Mouse (Mus musculus) right cerebral cortex, postnatal 14 days (tissue): ENCODE measurements around the gene Pax9.

ENCODE experiments used
- DNase-seq: peaks from one replicate; pipeline ENCODE4 v3.0.0; 2022

The Pax9 gene

DNA sequence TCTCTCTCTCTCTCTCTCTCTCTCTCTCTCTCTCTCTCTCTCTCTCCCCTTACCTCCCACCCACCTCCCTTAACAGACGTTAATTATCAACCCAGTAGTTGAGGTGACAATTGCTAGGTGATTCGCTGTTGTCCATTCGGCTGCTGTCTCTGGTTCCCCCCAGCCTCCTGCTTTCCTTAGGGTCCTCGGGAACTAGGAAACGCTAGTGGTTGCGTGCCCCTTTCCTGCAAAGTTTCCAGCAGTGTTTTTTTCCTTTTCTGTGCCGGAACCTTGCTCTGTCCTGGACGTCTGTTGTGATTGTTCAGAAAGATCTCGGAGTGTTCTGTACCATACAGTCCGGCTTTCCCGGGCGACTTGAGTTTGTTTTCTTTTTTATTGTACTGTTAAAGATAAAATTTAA, 6.2 kb downstream of the Pax9 start:
- no peak for DNase-seq

DNA sequence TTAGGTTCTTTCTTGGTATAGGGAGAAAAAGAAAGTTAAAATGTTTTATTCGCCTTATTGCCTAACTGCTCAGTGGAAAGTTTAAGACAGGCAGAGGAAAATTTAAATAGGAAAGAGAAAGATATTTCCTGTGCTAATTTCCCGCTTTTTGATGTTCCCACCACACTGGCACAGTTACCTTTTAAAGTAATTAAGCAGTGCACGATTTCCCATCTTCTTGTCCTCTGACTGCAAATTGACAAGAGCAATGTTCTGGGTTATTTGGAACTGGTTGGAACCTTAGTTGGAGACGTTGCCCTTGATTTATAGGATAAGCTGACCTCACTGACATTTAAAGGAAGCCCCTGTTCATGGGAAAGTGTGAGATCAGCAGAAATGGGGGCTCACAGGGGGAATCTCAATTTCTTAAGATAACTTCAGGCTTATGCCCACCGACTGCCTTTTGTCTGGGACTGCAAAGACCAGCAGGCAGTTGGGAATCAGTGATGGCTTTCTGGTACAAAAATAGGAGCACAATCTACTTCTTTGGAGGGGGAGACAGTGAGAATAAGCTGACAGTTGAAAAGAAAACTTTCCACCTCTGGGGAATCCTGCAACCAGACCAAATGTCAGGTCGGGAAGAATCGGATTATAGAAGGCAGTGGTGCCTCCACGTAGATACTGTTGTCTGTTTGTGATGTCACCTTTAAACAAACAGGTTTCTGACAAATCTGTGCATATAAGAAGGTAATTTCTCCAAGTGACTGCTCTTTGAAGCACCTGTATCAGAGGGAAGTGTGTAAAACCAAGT, 6.8 kb downstream of the Pax9 start:
- no peak for DNase-seq

GRCm38 (mm10) chr12:56699351-56699750, 7.8 kb downstream of the Pax9 start:
- DNase-seq, result no peak

GRCm38 (mm10) chr12:56699915-56700900, 8.6 kb downstream of the Pax9 start:
- no peak for DNase-seq

DNA sequence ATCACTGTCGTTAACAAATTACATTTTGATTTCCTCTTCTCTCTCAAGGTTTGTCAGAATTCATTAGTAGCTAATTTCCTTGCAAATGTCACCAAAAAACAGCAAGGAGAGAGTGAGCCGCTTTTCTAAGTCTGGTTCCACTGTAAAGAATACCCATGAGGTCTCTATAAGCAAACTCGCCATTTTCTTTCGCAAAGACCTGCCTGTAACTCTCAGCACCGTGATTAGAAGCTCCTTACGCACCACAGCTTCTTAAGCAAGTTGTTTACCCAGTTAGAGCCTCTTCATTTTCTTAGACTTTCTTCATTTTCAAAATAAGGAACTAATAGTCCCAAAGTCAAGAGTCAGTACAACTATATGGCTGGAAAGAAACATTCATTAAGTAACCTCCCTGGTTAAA, 9.4 kb downstream of the Pax9 start:
- no peak for DNase-seq

DNA sequence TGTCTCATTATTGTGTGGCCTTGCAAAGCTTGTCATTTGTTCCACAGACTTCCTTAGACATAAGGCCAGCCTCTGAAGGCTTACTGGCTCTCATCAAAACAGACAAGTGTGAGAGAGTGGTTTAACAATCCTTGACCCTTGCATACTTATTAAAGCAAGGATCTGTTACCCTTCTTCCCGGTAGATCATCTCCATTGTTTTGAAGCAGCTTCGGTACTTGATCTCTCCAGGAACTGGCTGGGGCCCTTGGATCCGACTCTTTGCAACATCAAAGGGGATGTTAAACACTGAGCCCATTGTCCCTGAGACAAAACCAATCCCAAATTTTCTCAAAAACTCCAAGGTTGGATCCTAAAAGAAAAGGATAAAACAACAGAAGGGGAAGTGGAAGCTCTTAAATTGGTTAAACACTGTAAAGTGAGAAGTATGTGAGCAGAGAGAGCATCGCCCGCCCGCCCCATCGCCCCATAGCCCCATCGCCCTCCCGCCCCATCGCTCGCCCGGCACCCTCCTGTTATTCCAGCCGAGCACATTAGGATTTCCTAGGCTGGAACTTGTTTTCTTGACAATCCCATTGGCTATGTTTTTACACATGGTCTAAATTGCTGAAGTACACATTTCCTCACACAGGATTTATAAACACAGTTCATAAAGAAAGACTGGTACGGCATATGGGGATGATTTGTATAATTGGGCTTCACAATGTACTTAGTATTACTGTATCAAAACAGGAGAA, 26.6 kb downstream of the Pax9 start:
- no peak for DNase-seq

- no peak for DNase-seq
Measured at GRCm38 (mm10) chr12:56718707-56719051, 27.1 kb downstream of the Pax9 start.

DNA sequence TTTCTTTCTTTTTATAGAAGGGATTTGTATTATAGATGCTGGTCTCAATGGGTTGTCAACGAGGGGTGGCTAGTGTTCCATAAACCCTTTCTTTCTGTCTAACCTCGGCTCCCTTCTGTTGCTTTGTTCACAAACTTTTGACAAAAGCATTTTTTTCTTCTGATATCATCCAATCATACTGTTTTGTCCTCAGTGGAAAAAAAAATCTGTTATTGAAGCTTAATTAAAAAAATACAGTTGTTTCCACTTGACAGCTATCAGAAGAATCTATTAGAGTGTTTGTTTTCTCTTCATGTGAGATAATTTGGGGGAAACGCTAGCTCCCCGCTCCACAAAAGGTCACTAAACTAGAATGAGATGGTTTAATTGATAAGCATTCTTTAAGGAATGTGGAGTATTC, 36.1 kb downstream of the Pax9 start:
- no peak for DNase-seq

DNA sequence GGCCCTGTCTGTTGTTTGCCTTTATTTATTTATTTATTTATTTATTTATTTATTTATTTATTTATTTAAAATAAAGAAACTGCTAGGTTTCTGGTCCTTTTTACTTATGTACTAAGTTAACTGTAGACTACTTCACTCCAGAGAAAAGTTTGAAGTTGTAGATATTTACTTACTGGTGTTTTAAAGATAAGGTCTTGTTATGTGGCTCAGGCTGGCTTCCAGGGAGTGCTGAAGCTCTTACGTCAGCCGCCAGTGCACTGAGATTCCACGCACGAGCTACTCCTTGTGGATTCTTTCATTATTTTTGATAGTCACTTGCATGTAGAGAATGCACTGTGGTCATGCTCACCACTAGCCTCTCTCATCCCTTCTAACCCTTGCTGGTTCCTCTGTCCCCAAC, 45.5 kb downstream of the Pax9 start:
- DNase-seq, result no peak
